Comparison of ENCODE assay signal across 9 mouse cellular contexts in the genomic region with DNA sequence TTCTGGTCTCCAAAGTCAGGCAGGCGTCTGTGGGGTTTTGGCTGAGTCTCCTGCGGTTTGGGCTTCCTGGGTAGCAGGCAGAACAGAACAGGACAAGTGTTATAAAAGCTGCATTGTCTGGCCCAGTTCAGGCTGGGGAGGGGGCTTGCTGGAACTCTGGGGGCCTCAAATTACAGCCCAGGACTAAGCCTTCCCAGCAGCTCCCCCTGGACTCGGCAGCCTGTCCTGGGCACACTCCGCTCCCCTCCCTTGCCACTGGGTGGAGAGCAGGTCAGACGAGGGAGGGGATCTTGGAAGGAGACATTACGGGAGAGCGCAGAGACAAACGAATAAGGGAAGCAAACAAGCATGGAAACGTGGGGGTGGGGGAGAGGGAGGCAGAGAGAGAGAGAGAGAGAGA. TPM values are rescaled to one million over a fixed set of nuclear protein-coding genes. Genes with fewer than 3 reads are reported as not detected.
DNase-seq lines count a peak whose midpoint lies in the region; ATAC-seq and TF ChIP-seq lines count a peak whose summit lies in the region.
"Had no signal": no experiment of that assay in that cellular context is flagged by ENCODE, and none has a peak within 500 bp of the region (broad histone marks: within the 10 kb centered on the region; RNA-seq: fewer than 3 reads in every experiment).

No protein-coding gene starts in this region.

- peaks cover 41% of the 10 kb centered on the region for H3K4me1 ChIP-seq in embryonic facial prominence, embryonic 14.5 days (ENCODE audit: control insufficient read depth, insufficient read depth, low read length)
- peaks cover 24% of the 10 kb centered on the region for H3K4me1 ChIP-seq in intestine, embryonic 14.5 days (replicated peaks; ENCODE audit: control insufficient read depth, insufficient read depth, low read length)
- peaks cover 42% of the 10 kb centered on the region for H3K4me1 ChIP-seq in neural tube, embryonic 12.5 days

- no peaks in the 10 kb centered on the region; the same call in 1 of the 2 replicates for H3K9me3 ChIP-seq in embryonic facial prominence, embryonic 14.5 days (ENCODE audit: control insufficient read depth, low read length)
- no peaks in the 10 kb centered on the region for H3K9me3 ChIP-seq in intestine, embryonic 14.5 days (ENCODE audit: control insufficient read depth, low read length)
- no peaks in the 10 kb centered on the region for H3K9me3 ChIP-seq in neural tube, embryonic 12.5 days

- peak overlapping the region; percentile 95 for H3K4me3 ChIP-seq in embryonic facial prominence, embryonic 14.5 days (ENCODE audit: low read depth, low read length)
- H3K4me3 ChIP-seq in intestine, embryonic 14.5 days (ENCODE audit: low read depth, low read length), result peak overlapping the region; percentile 91
- H3K4me3 ChIP-seq in neural tube, embryonic 12.5 days, result no peak overlapping the region; the same call in 1 of the 2 replicates
- H3K4me3 ChIP-seq in left cerebral cortex, adult 2 months, result no peak overlapping the region

- H3K9ac ChIP-seq in embryonic facial prominence, embryonic 14.5 days (ENCODE audit: low read depth, low read length), result peak overlapping the region; percentile 88
- peak overlapping the region; percentile 29; the same call in 1 of the 2 replicates for H3K9ac ChIP-seq in intestine, embryonic 14.5 days (ENCODE audit: low read length)
- 0 out of 2 replicates have a peak overlapping the region, but pooled peaks have one; percentile 13 for H3K9ac ChIP-seq in neural tube, embryonic 12.5 days

- peak overlapping the region; percentile 83 for H3K4me2 ChIP-seq in embryonic facial prominence, embryonic 14.5 days (ENCODE audit: low read depth, low read length)
- peak overlapping the region; percentile 82 for H3K4me2 ChIP-seq in intestine, embryonic 14.5 days (ENCODE audit: low read length)
- H3K4me2 ChIP-seq in neural tube, embryonic 12.5 days (replicated peaks), result peak overlapping the region; percentile 86

- no peaks in the 10 kb centered on the region for H3K27me3 ChIP-seq in embryonic facial prominence, embryonic 14.5 days (replicated peaks; ENCODE audit: control insufficient read depth, insufficient read depth, low read length)
- H3K27me3 ChIP-seq in intestine, embryonic 14.5 days (replicated peaks; ENCODE audit: control insufficient read depth, insufficient read depth, low read length), result 0 out of 2 replicates have a peak, but pooled peaks cover 2% of the 10 kb centered on the region
- peaks cover 41% of the 10 kb centered on the region for H3K27me3 ChIP-seq in neural tube, embryonic 12.5 days (replicated peaks)

- 14% methylated on average over 9 of the region's 9 CpGs for WGBS in embryonic facial prominence, embryonic 14.5 days
- WGBS in intestine, embryonic 14.5 days, result 10% methylated on average over 9 of the region's 9 CpGs
- 3% methylated on average over 9 of the region's 9 CpGs for WGBS in neural tube, embryonic 12.5 days

- peaks cover 30% of the 10 kb centered on the region for H3K36me3 ChIP-seq in embryonic facial prominence, embryonic 14.5 days (ENCODE audit: control insufficient read depth, insufficient read depth, low read length)
- H3K36me3 ChIP-seq in intestine, embryonic 14.5 days (ENCODE audit: control insufficient read depth, insufficient read depth, low read length), result peaks cover 17% of the 10 kb centered on the region
- H3K36me3 ChIP-seq in neural tube, embryonic 12.5 days, result 0 out of 2 replicates have a peak, but pooled peaks cover 2% of the 10 kb centered on the region
- H3K36me3 ChIP-seq: G1E had no signal

- intact Hi-C loops in left cerebral cortex, postnatal 4 days (cut with DNase I), result no loop called here
- intact Hi-C loops in left cerebral cortex, postnatal 14 days (cut with DNase I), result no loop called here
- intact Hi-C loops in left cerebral cortex, adult 2 months (cut with DNase I), result no loop called here

- no peak for TF ChIP-seq CTCF in left cerebral cortex, adult 2 months (IDR thresholded peaks at IDR 0.05)

- peak; percentile 55 for ATAC-seq in embryonic facial prominence, embryonic 14.5 days (ENCODE audit: low read depth)
- no peak for ATAC-seq in intestine, embryonic 14.5 days (replicated peaks; ENCODE audit: low FRiP score, low TSS enrichment, low read depth)
- no peak for ATAC-seq in neural tube, embryonic 12.5 days (ENCODE audit: low FRiP score, low read depth)

- H3K27ac ChIP-seq in embryonic facial prominence, embryonic 14.5 days (replicated peaks; ENCODE audit: low read depth, low read length), result peak overlapping the region; percentile 92
- 0 out of 2 replicates have a peak overlapping the region, but pooled peaks have one; percentile 5 for H3K27ac ChIP-seq in intestine, embryonic 14.5 days (ENCODE audit: low read depth)
- no peak overlapping the region for H3K27ac ChIP-seq in neural tube, embryonic 12.5 days
- no peak overlapping the region for H3K27ac ChIP-seq in left cerebral cortex, adult 2 months

- DNase-seq in left cerebral cortex, postnatal 4 days, result peak; percentile 22
- DNase-seq in left cerebral cortex, postnatal 14 days (ENCODE audit: low spot score in 2 of 2), result no peak
- peak; percentile 81 for DNase-seq in embryonic facial prominence, embryonic 14.5 days (ENCODE audit: low spot score)
- no peak for DNase-seq in intestine, embryonic 14.5 days (ENCODE audit: low spot score)
- no peak for DNase-seq in layer of hippocampus, postnatal 36 days
- DNase-seq in left cerebral cortex, adult 2 months (ENCODE audit: extremely low spot score in 1 of 2, low spot score in 2 of 2), result no peak
- DNase-seq in layer of hippocampus, adult 11-12 months (ENCODE audit: low spot score), result no peak

RNA-seq across cellular contexts. Expression of gene Mdfi, which starts 3.3 kb away (rescaled TPM):
- 1 to 10 TPM; 2.5 to 3.7 TPM for total RNA-seq in left cerebral cortex, postnatal 4 days (2021)
- total RNA-seq in left cerebral cortex, postnatal 14 days (2021), result 1 to 10 TPM in 1 of 2 experiments, under 1 TPM in 1; 0.77 to 1.6 TPM
- 54.5 and 64.6 TPM in 2 replicates for polyA plus RNA-seq in embryonic facial prominence, embryonic 14.5 days (2014; fragmentation: Nextera tagmentation; extraction: Ambion mirVana)
- 31.7 and 34.1 TPM in 2 replicates for polyA plus RNA-seq in intestine, embryonic 14.5 days (2014; fragmentation: Nextera tagmentation; extraction: Ambion mirVana)
- polyA plus RNA-seq in neural tube, embryonic 12.5 days (2016; fragmentation: Nextera tagmentation; extraction: Ambion mirVana), result 12.9 and 13.9 TPM in 2 replicates
- total RNA-seq in layer of hippocampus, postnatal 36 days (2021), result under 1 TPM; 0.40 to 0.91 TPM
- under 1 TPM in 1 of 2 experiments, not detected in 1; 0.48 TPM for total RNA-seq in left cerebral cortex, adult 2 months (2021)
- polyA plus RNA-seq: G1E had no signal

Comparison
In these comparisons a context has a peak if more than half of its experiments do, and no peak if none do; other contexts are left out.
1. DNase-seq: peak in left cerebral cortex, postnatal 4 days (single experiment) and embryonic facial prominence, embryonic 14.5 days (single experiment); none in left cerebral cortex, postnatal 14 days (0 of 2), intestine, embryonic 14.5 days (single experiment), layer of hippocampus, postnatal 36 days (0 of 2), left cerebral cortex, adult 2 months (0 of 2) and layer of hippocampus, adult 11-12 months (single experiment).
2. H3K27ac ChIP-seq: peak in embryonic facial prominence, embryonic 14.5 days (single experiment) and intestine, embryonic 14.5 days (single experiment); none in neural tube, embryonic 12.5 days (single experiment) and left cerebral cortex, adult 2 months (single experiment).
3. H3K4me3 ChIP-seq: peak in embryonic facial prominence, embryonic 14.5 days (single experiment) and intestine, embryonic 14.5 days (single experiment); none in neural tube, embryonic 12.5 days (single experiment) and left cerebral cortex, adult 2 months (single experiment).
4. H3K9ac ChIP-seq: peak in every context shown above with its lines; median percentile 88 in embryonic facial prominence, embryonic 14.5 days; 29 in intestine, embryonic 14.5 days; 13 in neural tube, embryonic 12.5 days.
5. Peak in every context shown above with its lines, with median percentiles within 50 percentile points of each other: H3K4me2 ChIP-seq.